Mouse (Mus musculus): ENCODE data around the gene Myocd.
A peak's percentile ranks its signal among the peaks of the same experiment; 100 is the strongest.

Gene Myocd

GRCm38 (mm10) chr11:65214954-65215629, 54.7 kb downstream of the Myocd start:
- peak; percentile 49 for DNase-seq (ENCODE audit: low read depth, low spot score)

GRCm38 (mm10) chr11:65213806-65214205, 56.0 kb downstream of the Myocd start:
- no peak for DNase-seq (ENCODE audit: low read depth, low spot score)

DNA sequence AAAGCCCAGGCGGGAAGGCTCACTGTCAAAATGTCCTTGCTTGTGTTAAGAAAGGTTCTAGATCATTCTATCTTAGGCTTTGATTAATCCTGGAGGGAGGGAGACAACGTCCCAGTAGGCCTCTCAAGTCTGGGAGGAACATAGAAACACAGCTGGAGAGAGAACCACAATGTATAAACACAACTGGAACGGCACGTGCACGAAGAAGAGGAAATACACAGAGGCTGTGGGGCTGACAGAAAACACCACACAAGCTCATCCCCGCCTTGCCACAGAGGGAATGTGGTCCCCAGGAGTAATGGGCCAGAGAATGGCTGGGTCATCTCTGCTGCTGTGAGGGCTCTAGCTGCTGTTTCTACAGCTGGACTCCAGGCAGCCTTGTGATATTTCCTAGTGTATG, 58.1 kb downstream of the Myocd start:
- no peak for DNase-seq (ENCODE audit: low read depth, low spot score)

GRCm38 (mm10) chr11:65209441-65209840, 60.3 kb downstream of the Myocd start:
- peak; percentile 86 for DNase-seq (ENCODE audit: low read depth, low spot score)

- DNase-seq (ENCODE audit: low read depth, low spot score) = no peak
Measured at GRCm38 (mm10) chr11:65205306-65205705, 64.5 kb downstream of the Myocd start.

DNA sequence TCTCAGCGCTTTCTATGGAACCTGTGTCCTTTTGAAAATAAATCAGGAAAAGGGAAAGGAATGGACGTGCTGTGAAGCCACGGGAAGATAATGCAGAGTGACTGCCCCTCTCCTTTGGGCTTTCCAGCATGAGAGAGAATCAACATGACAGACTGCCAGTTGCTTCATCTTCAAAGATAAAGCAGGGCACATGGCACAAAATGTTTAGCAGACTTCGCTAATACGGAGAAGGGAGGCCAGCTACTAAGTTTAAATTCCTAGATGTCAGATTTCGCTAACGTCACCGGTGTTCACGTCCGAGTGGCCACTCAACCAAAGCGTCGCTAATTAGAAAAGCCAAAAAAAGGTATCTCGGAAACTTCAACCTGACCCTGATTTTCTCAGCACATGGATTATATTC, 65.1 kb downstream of the Myocd start:
- DNase-seq (ENCODE audit: low read depth, low spot score) = no peak

DNA sequence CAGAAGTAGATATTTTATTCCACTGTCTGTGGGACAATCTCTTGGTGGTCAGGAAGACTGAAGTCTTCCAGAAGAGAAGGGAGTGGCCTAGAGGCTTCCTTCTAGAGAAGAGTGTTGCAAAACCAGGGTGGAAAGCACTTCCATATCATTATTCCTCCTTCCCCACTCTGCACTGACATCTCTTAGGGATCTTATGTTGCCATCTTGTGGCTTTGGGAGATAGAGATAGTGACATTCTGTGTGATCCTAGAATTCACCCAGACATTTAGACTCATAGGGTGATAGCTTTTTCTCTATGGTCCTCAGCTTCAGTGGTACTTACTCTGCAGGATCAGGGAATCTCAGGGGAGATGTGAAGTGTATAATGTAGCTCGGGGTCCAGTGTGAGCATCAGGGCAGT, 66.8 kb downstream of the Myocd start:
- no peak for DNase-seq (ENCODE audit: low read depth, low spot score)

DNA sequence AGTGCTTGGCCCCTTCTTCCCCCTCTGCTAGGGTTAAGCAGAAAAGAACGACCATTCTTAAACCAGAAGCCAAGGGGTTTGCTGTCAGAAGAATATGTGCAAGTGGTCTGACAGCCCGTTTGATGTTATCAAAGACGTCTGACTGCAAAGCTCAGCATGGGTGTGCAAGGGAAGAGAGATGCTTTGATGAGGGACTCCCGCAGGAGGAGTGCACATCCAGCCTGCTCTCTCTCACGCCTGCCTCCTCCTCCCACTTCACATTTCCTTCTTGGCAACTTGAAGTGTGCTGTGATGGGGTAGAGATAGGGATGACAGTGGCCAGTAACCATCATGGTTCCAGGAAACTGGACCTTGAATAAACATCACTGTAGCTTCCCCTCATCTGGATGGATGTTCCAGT, 67.6 kb downstream of the Myocd start:
- no peak for DNase-seq (ENCODE audit: low read depth, low spot score)

DNA sequence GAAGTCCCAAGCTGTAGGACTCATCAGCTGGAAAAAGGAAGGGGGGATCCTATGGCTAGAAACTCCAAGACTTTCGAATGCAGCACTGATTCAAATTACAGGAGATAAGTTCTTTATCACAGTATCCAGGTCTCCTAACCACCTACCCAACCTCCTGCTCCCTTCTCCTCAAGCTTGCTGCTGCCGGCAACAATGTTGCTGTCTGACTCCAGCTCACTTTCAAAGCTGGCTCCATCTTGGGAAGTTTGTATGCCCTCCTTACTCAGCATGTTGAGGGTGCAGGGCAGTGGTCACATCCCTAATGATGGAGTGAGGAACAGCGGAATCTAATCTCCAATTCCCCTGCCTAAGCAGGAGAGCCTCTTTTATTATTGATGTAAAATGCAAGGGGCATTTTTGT, 71.8 kb downstream of the Myocd start:
- no peak for DNase-seq (ENCODE audit: low read depth, low spot score)

DNA sequence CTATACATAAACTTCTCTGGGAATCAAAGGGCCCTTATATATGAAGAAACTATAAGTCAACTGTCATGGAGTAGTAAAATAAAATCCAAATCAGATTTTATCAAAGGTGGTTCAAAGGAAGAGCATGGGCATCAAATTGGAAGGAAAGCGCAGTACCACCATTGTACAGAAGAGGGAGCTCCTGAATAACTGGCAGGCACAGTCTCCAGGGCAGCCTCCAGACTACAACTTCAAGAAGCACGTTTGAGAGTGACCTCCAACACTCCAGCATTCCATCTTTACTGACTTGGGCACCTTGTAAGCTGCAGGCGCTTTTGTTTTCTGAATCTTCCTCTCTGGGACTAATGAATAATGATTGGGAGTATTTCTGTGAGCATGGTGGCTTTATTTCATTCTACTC, 72.5 kb downstream of the Myocd start:
- peak; percentile 86 for DNase-seq (ENCODE audit: low read depth, low spot score)

GRCm38 (mm10) chr11:65186974-65187373, 82.8 kb downstream of the Myocd start:
- DNase-seq (ENCODE audit: low read depth, low spot score) = no peak

DNA sequence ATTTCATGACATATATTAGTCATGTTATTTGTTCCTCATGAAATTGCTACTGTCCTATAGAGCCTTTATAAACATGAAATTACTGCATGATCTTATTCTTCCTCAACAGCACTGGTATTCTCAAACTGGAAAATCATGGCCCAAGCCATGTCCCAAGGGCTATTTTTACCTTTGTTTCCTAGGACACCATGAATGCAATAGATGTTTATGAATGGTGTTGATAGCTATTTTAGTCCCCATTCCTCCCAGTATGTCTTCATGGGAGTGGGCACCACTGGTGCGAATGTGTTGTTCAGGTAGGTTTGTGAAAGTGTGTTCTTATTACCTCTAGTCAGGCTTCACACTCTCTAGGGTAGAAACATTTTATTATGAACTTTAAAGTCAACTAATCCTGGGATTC, 84.7 kb downstream of the Myocd start:
- DNase-seq (ENCODE audit: low read depth, low spot score) = no peak

DNA sequence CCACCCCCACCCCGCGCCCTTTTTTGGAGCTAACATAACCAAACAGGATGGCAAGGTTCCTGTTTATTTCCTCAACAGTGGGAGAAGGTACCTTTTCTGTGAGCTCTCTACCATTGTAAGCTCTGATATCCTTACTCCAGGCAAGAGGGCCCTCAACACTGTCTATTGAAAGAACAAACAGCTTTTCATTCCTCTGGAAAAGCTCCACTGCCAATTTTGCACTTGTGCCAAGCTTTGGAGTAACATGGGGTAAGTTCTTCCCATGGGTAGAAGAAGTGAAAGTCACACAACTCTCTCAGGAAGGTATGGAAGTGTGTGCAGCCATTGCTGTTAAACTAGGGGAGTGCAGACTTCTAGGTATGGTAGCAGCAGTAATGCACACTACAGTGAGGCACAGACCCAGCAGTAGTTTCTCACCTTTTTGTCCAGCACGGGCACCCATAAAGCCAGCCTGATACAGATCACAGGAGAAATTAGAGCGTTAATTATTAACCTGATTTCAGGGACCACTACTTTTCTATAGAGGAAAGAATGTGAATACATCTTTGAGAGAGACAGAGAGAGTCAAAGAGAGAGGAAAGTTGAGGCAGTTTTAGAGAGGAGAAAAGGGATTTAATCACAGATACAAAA, 99.6 kb downstream of the Myocd start:
- DNase-seq (ENCODE audit: low read depth, low spot score) = no peak

GRCm38 (mm10) chr11:65162767-65163120, 107.0 kb downstream of the Myocd start, which contains the start of gene Arhgap44:
Gene Arhgap44, minus strand, starts transcription at chr11:65162961.
- DNase-seq (ENCODE audit: low read depth, low spot score) = peak; percentile 44

- no peak for DNase-seq (ENCODE audit: low read depth, low spot score)
Measured at GRCm38 (mm10) chr11:65161881-65162766, 107.7 kb downstream of the Myocd start.

- DNase-seq (ENCODE audit: low read depth, low spot score) = no peak
Measured at GRCm38 (mm10) chr11:65160991-65161880, 108.6 kb downstream of the Myocd start.

DNA sequence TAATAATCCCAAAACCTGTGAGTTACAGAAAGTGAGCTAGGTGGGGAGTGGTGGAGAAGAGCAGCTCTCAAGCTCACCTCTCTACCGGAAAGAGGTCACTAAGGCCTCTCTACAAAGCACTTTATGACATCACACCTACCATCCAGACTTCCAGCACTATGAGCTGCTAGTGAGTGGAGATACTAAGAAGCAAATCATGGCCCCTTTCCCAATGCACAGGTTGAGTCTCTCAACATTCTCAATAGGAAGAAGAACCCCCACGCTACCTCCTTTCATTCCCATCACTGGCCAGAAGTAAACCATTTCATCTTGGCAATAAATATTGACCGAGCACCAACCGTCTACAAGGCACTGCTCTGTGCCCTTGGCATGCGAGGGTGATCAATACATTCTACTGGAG, 110.0 kb downstream of the Myocd start, which contains the start of gene 1700086D15Rik:
Gene 1700086D15Rik (minus strand): TSS at position 101 of the 400 bp plus-strand sequence.
- DNase-seq (ENCODE audit: low read depth, low spot score) = no peak

DNA sequence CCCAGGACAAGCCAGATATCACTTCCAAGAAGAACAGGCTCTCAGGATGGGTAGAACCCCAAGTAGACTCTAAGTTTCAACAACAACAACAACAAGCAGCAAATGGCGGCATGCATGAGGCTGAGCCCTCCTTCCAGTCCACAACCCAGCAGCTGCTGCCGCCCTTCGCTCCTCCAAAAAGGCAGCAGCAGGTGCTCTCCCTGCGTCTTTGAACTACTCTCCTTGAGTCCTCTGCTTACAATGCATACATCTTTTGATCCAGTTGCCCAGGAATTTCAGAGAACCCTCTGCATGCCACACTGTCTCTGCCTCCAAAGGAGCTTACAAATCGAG, 111.2 kb downstream of the Myocd start:
- no peak for DNase-seq (ENCODE audit: low read depth, low spot score)

DNA sequence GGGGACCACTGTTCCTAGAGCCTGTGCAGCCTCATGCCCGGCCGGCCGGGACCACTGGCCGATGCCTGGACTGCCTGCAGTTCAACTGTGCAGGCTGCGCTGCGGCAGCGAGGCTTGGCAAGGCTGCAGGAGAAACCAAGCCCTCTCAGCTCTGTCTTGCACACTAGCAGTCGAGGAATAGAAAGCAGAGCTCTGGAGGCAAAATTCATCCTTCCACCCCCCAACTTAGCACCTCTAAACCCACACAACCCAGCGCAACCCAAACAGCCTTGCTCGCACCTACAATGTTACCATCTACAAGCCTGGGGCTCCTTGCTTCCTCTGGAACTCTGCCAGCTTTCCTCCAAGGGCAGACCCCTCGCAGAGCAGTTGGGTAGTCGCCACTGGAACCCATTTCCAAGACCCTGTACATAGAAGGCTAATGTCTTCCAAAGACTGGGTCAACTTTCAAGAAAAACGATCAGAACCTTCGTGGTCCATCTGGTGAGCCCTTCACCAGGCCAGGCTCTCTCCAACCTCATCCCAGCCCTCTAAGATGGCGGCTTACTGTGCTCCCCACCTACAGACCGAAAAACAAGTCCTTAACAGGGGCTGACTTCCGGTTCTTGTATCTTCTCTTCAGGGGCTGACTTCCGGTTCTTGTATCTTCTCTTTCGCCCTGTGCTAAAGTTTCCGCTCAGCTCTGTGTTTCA, 111.7 kb downstream of the Myocd start:
- no peak for DNase-seq (ENCODE audit: low read depth, low spot score)

- DNase-seq (ENCODE audit: low read depth, low spot score) = no peak
Measured at GRCm38 (mm10) chr11:65153006-65153405, 116.8 kb downstream of the Myocd start.

GRCm38 (mm10) chr11:65148441-65148840, 121.3 kb downstream of the Myocd start:
- DNase-seq (ENCODE audit: low read depth, low spot score) = no peak

Data from 3T3-L1 (cell line).